Mouse (Mus musculus) spleen, postnatal 0 days (tissue): ENCODE results near the gene Tdpoz2. TPM values are rescaled to one million over a fixed set of nuclear protein-coding genes. Genes with fewer than 3 reads are reported as not detected.

Source experiments
- polyA plus RNA-seq: library from polyadenylated mRNA; unstranded; fragments of >200 nt; fragmentation: Nextera tagmentation; extraction: Ambion mirVana; gene quantifications from 2 replicates; pipeline ENCODE4 v1.2.1, GENCODE M21; 2015

Gene Tdpoz2
- polyA plus RNA-seq: not detected in 2 replicates

GRCm38 (mm10) chr3:93652586-93652985, at the start of gene Tdpoz2:
Gene Tdpoz2 (minus strand): TSS chr3:93652686.

DNA sequence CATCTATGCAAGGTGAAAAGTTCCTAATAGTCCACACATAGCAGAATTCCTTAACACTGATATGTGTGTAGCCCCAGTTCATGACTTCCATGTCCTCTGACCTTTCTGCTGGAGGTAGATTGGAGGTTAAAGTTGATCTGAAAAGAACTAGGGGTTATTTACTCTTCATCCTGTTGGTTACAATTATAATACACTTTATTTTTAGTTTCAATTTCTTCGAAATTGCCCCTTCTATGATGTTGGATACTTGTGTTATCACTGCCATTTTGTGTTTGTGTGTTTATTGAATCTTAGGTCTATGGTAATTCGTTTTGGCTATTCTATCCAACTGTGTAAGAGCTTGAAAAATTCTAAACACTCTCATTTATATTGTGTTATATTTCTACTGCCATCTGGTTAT, 40.5 kb upstream of the Tdpoz2 start, which contains the start of gene Gm37596:
TSS of gene Gm37596 (minus strand) at position 101 of the 400 bp plus-strand sequence.

GRCm38 (mm10) chr3:93676210-93676609, 23.7 kb upstream of the Tdpoz2 start, which contains the start of gene Tdpoz1:
Gene Tdpoz1 (minus strand): TSS chr3:93676310.

Other genes starting within 250 kb of the Tdpoz2 start
- 0.14 and 0.17 TPM in 2 replicates for gene Tchh, start 210.4 kb downstream of the Tdpoz2 start, polyA plus RNA-seq
- gene Tchhl1, start 183.9 kb downstream of the Tdpoz2 start, polyA plus RNA-seq: not detected in 2 replicates
- gene S100a11, start 132.2 kb downstream of the Tdpoz2 start, polyA plus RNA-seq: 860 and 1,069 TPM in 2 replicates
- gene S100a10, start 97.6 kb downstream of the Tdpoz2 start, polyA plus RNA-seq: 135 and 145 TPM in 2 replicates
- gene Tdpoz1, start 23.6 kb upstream of the Tdpoz2 start, polyA plus RNA-seq: not detected in 2 replicates
- not detected in 2 replicates for gene Gm37596, start 40.4 kb upstream of the Tdpoz2 start, polyA plus RNA-seq
- gene Gm5773, start 120.3 kb upstream of the Tdpoz2 start, polyA plus RNA-seq: not detected in 2 replicates
- not detected in 2 replicates for gene Tdpoz4, start 143.7 kb upstream of the Tdpoz2 start, polyA plus RNA-seq
- gene Tdpoz3, start 173.3 kb upstream of the Tdpoz2 start, polyA plus RNA-seq: not detected in 2 replicates